Mouse (Mus musculus): ENCODE data around the gene Pnldc1.

DNA sequence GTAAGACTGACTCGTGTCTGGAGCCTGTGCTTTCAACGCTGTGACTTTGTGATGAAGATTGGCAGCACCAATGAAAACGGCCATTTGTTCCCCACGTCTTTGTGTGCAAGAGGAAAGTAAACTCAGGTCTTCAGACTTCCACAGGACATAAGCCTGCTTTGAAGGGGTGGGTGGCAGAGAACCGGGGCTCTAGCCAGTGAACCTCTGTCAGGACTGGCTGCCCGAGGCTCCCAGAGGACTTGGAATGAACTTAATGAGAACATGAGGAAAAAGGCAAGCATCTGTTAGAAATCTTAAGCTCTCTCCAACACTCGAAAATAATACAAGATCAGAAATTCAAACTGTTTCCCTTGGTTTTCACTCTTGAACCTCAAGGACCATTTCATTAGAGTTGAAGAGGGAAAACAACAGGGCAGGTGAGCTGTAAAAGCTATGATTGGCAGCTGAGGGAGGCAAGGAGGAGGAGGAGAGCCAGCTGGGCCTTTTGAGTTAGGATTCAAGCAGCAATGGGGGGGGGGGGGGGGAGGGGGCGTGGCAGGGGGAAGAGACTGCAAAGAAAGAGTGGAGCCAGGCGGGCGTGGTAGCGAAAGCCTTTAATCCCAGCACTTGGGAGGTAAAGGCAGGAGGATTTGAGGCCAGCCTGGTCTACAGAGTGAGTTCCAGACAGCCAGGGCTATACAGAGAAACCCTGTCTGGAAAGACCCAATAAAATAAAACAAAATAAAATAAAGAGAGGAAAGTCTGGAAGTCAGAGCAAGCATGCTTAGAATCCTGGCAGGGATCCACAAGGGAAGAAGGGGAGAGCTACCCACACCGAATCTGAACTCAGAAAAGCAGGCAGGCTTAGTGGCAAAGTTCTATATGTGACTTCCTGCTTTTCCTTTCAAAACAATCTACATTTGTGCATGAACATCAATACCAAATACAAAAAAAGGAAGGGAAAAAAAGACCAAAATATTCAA lies 6.4 kb downstream of the Pnldc1 start:
- TF ChIP-seq CTCF (IDR thresholded peaks at IDR 0.05; ENCODE audit: borderline replicate concordance, control insufficient read depth, extremely low read depth, insufficient read depth, low read length, poor library complexity), result no peak
- no peak for TF ChIP-seq POLR2A (IDR thresholded peaks at IDR 0.05; ENCODE audit: control insufficient read depth, extremely low read depth, insufficient read depth, low read length, poor library complexity)
